Mouse (Mus musculus) liver, postnatal 0 days (tissue): ENCODE data around the gene Med31.

ENCODE experiments used
- CTCF ChIP-seq: sonication (generic); IDR thresholded peaks from 2 replicates; pipeline ENCODE4 v1.5.1; 2016; ENCODE audit warnings: antibody characterized with exemption, low read depth
- EP300 ChIP-seq: IDR thresholded peaks from 2 replicates; pipeline ENCODE4 v1.6.1; 2016; ENCODE audit warnings: antibody characterized with exemption, low read depth, mild to moderate bottlenecking

- TF ChIP-seq CTCF (no peak), EP300 (no peak)
Measured at GRCm38 (mm10) chr11:72173506-72173905, 41.9 kb downstream of the Med31 start.
